Mouse (Mus musculus) spleen, adult 18-20 months (tissue): ENCODE data around the gene Actr5.
A peak's percentile ranks its signal among the peaks of the same experiment; 100 is the strongest.

ENCODE experiments used
- DNase-seq, 2 experiments: peaks; one replicate each; pipeline ENCODE4 v3.0.0; 2022; ENCODE audit warnings: mixed read lengths in 2 of 2

The Actr5 gene

GRCm38 (mm10) chr2:158624718-158625222 is at the start of gene Actr5:
Actr5 (plus strand) TSS chr2:158624888.
- peak; percentile 85 to 94 for DNase-seq

- no peak for DNase-seq
These were observed 44.7 kb upstream of the Actr5 start for GRCm38 (mm10) chr2:158579979-158580378.

DNA sequence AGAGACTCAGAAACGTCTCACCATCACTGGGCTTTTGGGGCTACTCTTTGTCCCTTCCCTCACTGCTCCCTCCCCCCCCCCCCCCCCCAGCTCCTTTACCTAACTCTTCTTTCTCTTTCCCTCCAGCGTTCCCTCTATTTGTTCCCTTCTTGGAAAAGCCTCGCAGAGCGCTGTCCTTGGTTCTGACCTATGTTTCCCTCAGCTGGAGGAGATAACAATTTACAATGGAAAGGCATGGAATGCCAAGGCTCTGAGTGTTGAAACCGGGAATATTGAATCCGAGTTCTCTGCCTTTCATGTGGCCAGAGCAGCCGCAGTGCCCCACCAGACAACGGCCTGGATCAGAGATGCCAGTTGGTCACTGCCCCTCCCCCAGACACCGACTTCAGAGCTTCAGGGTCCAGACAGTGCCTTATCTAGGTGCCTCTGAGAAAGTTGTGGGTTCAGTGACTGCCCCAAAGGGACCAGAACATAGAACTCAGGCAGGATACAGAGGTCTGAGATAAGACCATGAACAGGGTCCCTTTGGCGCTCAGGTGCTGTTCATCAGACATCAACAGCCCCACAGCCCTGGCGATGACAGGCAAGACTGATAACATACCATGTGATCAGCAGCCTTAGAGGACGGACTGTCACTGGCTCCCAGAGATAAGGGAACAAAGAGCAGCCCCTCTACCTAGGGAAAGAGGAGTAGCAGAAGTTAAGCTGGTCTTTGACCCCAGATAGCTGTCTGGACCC is 39.9 kb upstream of the Actr5 start:
- no peak for DNase-seq

DNA sequence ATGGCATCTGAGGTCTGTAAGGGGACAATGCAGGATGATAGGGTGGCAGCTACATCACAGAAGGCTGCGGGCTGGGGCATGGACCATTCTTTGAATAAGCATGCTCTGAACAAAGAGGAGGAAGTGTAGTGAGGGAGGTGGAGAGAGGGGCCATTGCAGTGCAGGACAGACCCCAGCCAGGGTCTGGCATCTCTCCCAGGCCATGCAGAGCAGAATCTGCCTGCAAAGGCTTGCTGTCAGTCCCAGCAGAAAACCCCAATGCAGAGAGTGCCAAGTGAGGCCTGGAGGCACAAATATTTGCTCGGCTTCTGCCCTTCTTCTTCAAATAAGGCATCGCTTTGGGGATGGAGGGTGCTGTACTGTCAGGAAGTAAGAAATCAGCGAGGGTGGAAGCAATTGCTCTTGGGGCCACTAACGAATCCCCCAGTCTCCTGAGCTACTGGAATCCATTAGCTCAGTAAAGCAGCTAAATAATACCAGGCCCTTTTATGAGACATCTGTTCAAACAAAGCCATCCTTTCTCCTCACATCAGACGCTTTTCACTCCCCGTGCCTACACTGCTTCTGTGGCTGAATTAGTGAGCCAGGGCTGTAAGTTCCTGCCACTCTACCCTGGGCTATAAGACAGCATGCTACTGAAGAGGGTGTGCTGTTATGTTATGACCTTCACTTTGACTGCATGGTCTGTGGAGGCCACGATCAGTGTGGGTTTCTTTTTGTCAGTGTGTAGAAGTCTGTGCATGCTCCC is 36.0 kb upstream of the Actr5 start:
- no peak for DNase-seq

DNA sequence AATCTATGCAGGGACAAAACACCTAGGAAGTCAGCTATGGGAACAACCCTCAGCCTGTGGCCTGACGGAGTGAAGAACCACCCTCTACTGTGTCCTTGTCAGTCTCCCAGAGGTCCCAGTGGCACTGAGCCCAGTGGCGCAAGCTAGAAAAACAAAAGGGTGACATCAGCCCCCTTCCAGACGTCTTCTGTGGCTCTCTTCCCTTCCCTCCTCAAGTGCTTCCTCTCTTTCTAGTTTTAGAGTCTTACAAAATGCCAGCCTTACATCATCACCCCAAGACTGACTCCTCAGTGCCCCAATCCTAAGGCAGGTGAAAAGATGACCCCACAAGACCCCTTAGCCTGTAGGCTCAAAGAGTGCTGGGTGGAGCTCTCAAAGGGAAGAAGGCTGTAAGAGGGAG is 34.2 kb upstream of the Actr5 start:
- no peak for DNase-seq

- no peak for DNase-seq
These were observed 33.4 kb upstream of the Actr5 start for GRCm38 (mm10) chr2:158591286-158591685.

GRCm38 (mm10) chr2:158593371-158593770 is 31.3 kb upstream of the Actr5 start:
- DNase-seq = no peak

- no peak for DNase-seq
These were observed 29.6 kb upstream of the Actr5 start for GRCm38 (mm10) chr2:158595103-158595502.

- no peak for DNase-seq
These were observed 29.1 kb upstream of the Actr5 start for GRCm38 (mm10) chr2:158595577-158595976.

DNA sequence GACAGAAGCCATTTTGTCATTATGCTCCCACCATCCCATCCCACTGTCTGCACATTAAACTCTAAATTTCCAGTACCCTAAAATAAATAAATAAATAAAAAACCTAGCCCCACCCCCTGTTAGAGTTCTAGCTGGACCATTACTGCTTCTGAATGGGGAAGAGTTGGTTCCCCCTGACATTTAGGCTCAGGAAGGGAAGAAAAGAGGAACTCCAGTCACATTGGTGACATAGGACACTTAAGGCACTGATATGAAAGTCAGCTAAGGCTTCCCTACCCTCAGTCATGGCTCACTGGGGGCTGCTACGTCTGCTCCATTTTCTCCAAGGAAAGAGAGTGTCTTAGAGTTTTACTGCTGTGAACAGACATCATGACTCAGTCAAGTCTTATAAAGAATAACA is 27.9 kb upstream of the Actr5 start:
- no peak for DNase-seq

GRCm38 (mm10) chr2:158600517-158600916 is 24.2 kb upstream of the Actr5 start:
- DNase-seq = no peak

- DNase-seq = no peak
These were observed 23.4 kb upstream of the Actr5 start for GRCm38 (mm10) chr2:158601326-158601725.

DNA sequence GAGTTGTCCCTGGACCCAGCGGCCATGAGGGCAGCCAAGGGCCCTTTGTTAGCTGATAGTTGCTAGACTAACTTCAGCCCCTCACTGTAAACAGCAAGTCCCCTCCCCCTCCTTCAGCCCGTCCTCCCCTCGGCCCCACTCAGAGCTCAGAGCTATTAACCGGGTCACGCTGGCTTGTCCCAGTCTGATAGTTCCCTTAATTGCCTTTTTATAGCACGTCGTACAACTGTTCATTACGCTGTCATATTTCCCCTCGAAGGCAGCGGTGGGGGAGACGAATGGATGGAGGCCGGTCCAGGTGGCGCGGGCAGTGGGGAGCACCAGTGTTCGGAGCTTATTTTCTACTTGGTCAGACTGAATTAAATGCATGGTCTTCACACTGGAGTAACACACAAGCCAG is 22.0 kb upstream of the Actr5 start:
- no peak for DNase-seq

DNA sequence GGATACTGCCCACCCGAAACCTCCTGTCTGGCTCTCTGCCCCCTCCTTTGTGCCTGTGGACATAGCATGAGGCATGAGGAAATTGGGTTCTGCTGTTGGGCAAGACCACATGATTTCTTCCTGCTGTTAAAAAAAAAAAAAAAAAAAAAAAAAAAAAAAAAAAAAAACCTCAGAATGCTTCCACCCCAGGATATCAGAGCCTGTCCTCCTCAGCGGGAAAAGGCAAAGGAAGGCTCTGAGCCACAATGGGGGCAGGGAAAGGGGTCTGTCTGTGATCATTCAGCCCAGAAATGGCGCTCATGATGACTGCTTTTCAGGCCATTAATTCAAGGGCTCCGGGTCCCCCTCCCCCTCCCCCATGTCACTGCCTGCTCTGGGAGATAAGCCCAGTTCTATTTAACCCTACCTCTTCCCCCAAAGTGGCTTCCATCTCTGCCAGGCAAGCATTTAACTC is 18.1 kb upstream of the Actr5 start:
- no peak for DNase-seq

DNA sequence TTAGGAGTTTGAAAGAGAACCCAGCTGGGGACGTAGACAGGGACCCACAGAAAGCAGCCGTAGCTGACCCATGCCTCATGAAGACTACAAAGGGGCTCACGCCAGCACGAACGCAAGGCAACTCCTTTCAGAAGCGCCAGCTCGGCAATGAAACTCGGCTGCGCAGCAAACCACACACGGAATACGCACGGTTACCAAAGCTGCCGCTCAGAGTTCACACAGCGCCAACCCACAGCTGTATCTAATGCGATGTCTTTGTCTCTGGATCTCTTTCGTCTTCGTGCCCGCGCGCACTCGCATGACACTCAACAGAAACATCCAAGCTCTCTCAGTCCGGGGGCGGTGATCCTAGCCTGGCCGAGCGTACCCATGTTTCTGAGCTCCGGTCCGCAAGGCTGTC is 15.0 kb upstream of the Actr5 start:
- DNase-seq = no peak

DNA sequence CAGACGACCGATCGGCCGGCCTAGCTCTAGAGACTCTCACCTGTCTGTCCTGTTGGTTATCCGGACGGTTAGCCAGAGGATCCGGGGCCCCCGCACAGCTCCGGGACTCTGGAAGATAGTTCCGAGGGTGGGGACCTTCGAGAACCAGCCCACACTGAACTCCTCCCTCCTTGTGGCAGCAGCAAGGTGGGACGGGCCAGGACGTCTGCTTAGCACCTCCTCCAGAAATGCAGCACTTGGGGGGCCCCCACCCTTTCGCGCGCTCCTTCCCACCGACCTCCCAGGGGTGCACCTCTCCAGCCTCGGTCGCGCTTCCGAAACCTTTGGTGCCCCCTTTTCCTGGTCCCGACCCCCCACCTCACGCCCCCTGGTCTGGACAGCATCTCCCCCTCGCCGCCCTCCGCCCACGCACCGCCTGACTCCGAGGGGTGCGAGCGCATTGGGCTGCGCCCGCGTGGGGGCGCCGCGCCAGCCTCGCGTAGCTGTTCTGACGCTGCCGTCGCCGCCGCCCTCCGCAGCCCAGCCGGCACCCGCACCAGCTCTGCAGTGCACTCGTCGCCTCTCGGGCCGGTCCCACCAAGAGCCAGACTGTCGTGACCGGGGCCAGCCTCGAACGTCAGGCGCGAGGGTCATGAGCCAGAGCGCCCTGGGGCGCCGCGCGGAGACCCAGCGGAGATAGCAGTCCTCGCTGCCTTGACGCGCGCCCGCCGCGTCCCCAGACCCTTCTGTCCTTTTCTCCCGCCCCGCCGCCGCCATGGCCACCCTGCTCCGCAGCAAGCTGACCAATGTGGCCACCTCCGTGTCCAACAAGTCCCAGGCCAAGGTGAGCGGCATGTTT is 14.0 kb upstream of the Actr5 start, which contains the start of gene Slc32a1:
TSS of gene Slc32a1 (plus strand) at position 280 of the 838 bp plus-strand sequence.
- no peak for DNase-seq

- no peak for DNase-seq
These were observed 13.4 kb upstream of the Actr5 start for GRCm38 (mm10) chr2:158611326-158611719.

DNA sequence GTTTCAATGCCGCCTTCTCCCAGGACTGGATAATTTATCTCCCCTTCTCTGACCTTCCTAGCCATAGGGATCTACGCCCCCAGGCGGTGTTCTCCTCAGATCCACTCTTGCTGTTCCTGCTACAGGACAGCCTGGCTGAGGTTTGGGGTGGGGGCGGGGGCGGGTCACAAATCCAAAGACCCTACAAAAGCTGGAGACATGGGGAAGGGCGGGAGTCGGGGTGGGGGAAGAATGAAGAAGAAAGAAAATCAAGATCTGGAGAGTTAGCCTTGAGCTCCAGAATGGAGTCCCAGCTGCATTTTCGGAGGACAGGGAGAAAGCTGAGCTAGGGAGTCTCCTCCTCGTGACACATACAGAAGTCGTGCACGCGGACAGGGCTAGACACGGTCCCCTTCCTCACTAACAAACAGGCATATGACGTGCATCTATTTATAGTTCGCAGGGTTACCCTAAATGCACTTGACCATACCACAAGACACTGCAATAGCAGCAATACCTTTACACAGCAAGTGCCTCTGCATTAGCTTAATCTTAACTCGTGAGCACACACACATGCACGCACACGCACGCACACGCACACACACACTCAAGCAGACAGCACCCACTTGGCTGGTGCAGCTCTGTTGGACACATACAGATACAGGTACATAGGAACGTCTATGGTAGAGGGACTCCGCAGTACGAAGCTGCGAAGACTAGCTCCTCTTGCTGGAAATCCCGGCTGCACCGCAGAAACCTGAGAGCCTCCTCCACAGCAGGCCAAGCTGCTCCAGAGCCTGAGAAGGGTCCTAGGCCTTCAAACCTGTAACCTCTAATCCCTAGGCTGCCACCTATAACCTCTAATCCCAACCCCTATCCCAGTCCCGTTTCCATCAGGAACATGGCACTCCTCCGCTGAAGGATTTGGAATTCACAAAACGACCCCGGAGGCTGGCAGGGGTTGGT is 12.7 kb upstream of the Actr5 start:
- DNase-seq = peak in 1 of 2 experiments; percentile 15

DNA sequence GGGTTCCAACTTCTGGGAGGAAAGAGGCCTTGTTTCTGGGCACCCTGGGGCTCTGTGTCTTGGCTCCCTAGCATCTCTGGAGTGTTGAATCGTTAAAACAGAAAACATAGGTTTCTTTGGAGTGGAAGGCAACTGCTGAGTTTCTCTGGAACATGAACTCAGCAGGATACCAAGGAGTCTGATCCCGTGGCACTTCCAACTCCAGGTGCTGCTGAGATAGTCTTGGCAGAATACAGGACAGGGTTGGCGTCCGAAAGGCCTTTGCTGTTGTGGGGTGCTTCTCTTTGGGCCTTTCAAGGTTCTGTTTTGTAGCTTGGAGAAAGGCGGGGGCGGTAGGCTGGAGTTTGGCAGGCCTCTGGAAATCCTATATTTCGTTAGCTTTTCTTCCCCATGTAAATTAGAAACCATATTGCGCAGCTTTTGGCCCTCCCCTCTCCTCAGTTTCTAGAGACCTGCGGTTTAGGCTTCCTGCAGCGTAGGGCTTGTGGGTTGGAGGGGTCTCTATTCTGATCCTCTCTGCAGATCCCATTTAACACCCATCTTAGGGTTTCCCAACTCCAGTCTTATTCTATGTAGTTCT is 11.9 kb upstream of the Actr5 start:
- peak in 1 of 2 experiments; percentile 17 for DNase-seq

DNA sequence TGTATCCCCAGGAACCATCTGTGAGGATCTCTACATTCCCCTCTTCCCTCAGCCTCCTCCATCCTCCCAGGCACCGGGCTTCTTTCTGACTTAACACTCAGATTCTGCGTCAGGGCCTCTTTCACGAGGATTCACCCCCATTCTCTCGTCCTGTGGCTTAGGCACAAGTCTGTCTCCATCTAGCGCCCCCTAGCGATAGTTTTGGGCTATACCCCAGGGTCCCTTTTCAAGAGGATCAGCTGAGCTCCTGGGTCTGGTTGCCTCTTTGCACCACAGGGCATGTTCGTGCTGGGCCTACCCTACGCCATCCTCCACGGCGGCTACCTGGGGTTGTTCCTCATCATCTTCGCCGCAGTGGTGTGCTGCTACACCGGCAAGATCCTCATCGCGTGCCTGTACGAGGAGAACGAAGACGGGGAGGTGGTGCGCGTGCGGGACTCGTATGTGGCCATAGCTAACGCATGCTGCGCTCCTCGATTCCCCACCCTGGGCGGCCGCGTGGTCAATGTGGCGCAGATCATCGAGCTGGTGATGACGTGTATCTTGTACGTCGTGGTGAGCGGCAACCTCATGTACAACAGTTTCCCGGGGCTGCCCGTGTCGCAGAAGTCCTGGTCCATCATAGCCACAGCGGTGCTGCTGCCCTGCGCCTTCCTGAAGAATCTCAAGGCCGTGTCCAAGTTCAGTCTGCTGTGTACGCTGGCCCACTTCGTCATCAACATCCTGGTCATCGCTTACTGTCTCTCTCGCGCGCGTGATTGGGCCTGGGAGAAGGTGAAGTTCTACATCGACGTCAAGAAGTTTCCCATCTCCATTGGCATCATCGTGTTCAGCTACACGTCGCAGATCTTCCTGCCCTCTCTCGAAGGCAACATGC is 10.9 kb upstream of the Actr5 start:
- peak; percentile 41 to 61 for DNase-seq
